Mouse (Mus musculus): ENCODE results near the gene Arhgef2.
A peak's percentile ranks its signal among the peaks of the same experiment; 100 is the strongest.

The Arhgef2 gene

DNA sequence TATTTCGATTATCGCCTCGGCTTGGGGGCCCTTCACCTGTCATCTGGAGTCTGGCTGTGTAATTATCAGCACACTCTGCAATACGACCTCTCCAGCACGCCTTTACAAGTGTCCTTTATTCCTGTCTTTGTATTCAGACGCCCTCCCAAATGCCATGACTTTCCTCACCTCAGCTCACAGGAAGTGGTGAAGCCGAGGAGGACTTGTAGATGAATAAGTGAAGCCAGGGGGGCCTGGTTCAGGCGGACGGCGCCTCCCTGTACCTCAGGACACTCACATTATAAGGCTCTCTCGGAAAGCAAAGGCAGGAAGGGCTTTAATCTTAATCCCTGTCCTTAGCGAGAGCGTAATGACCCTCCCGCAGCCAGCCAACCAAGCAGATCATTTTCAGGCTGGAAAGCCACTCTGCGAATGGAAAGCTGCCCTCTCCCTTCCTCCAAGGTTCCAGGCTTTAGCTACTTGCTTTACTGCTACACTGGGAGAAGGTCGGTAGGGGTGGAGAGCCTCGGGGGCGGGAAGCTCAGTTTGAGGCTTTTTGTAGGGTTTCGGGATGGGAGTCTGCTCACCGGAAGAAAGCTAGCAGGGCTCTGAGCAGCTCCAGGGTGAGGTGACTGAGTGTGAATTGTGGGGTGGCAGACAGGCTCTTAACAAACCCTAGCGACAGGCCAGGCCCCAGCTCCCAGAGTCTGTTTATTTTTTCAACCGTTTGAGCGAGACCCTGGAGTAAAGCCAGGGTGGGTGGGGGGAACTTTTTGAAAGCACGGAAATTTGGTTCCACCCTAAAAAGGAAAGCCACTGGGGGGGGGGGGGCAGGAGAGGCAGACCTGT is 16.6 kb downstream of the Arhgef2 start:
- DNase-seq, result peak; percentile 72 to 77

DNA sequence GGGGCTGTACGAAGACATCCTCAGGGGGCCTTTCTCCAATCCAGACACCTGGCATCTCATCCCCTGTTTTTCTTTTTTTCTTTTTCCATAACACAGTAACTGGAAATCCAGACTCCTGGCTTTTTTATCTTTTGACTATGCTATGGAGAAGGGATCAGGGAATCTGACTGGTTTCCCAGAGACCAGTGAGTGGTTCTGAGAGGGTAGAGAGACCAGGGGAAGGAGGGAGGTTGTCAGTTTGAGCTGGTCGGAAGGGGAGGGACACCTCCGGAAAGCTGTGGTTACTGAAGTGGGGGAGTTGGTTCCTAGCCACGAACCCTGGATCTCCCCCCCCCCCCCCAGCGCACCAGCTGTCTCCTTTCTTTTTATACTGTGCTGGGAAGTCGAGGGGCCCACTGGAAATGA is 17.2 kb downstream of the Arhgef2 start:
- DNase-seq, result peak in 1 of 2 experiments; percentile 71

DNA sequence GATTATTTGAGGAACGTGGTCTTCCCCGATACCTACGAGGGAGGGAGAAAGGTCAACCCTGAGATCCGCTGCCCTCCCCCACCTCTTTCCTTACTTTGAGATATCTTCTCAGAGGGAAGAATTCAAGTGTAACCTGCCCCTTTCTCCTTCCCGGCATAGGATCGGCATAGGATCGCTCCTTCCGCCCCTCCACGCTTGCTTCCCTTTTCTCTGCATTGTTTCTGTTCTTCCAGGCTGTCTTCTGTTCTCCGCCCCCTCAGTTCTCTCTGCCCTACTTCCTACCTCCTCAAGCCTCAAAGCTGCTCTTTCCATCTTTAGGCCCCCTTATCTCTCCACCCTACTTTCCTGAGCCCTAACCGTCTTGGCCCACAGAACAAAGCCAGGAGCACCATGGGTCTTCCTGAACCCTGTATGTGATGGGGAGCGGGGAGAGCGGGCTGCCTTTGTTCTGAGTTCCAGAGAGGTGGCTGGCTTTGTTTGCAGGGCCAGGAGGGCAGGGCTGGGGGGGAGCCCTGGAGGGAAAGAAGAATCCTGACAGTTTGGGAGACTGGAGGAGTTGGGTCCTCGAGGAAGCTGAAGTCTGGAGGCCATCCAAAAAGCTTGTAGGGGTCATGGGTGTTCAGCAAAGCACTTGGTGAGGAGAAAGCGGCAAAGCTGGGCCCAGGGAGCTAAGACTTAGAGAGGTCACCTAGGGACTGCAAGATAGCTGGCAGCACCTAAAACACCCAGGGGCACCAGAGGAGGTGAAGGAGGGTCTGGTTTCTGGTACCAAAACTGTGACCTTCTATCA is 17.8 kb downstream of the Arhgef2 start:
- DNase-seq, result peak; percentile 60 to 61

DNA sequence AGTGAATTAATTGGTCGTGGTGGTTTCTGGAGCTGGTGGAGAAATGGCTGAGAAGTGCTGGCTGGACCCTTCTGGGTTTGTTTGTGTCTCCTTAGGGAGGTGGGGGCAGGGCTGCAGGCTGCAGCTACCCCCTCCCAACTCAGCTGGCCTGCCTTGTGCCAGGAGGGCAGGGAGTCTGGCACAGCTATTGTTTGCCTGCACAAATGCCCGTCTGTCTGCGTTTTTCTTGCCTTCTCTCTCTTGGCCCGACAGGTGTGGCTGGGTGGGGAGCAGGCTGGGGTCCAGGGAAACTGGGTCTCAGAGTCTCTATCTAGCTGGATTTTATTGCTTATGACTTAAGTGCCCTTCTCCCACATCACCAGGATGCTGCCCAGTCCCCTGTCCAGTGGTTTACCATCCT is 18.6 kb downstream of the Arhgef2 start:
- DNase-seq, result peak; percentile 86 to 89

DNA sequence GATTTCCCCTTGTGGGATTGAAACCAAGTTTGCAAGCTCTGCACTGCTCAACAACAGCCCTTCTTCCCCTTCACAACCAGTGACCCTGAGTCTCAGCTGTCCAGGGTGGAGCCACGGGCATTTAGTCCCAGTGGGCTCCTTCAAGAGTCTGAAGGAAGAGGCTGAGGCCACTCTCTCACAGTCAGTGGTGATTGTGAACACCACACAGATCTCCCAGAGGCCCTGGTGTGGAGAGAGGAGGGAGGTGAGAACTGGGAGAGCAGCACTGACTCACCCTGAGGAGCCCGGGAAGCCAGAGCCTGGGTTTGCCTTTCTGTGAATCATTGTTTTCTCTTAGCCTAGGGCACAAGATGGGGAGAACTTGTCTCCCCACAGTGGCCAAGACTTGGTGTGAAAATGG is 19.2 kb downstream of the Arhgef2 start:
- DNase-seq, result no peak

DNA sequence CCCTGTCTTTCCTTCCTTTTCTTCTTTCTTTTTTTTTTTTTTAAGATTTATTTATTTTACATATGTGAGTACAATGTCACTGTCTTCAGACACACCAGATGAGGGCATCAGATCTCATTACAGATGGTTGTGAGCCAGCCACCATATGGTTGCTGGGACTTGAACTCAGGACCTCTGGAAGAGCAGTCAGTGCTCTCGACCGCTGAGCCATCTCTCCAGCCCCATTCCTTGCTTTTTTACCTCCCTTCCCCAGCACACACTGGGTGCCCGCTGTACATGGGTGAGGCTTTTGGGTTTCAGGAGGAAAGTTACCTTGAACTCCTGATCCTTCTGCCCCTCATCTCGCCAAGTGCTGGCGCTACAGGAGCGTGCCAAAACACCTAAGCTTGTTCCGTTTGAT is 19.8 kb downstream of the Arhgef2 start:
- DNase-seq, result no peak

DNA sequence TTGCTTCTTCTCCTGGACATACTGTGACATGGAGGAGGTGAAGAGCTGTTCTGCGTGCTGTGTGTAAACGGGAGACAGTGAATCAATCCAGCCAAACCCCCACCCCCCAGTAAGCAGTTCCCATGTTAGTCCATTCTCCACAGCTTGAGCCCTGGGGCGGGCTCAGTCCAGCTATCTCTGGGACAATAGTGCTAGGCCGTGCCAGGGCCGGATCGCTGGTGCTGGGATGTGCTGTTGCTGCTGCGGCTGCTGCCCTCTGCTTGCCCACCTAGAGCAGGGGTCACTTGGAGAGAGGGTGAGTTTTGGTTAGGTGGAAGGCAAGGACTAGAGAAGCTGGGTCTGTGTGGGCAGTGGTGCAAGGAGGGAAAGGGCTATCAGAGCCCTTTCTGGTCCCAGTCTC is 20.6 kb downstream of the Arhgef2 start:
- peak in 1 of 2 experiments; percentile 41 for DNase-seq

DNA sequence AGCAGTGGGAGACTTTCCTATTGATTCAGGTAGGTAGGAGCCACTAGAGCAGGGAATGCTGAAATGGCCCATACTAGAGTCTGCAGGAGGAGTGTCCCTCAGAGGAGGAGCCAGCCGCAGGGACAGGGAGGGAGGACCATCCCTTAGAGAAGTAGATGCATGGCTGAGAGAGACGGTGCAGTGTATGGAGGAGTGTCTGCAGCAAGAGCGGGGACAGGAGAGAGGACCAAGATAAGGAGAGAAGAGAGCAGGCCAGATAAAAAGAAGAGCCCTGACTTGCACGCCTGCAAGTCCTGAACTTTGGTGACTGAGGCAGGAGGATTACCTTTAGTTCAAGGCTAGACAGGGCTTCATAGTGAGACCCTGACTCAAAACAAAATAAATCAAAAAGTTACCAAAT is 21.3 kb downstream of the Arhgef2 start:
- no peak for DNase-seq

DNA sequence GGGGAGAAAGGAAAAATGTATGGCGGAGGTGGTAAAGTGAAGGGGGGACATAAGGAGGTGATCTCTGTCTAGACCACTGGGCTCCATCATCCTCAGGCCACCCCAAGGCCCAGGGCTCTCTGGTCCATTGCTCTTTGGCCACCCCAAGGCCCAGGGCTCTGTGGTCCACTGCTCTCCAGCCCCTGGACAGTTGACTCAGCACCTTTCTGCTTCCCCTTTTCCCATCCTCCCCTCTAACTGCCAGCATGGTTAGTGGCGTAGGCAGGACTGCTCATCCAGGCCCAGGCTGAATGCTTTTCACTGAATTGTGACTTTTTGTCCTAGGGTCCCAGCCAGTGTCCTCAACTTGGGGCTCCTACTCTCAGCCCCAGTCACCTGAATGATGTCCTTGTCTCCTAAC is 21.8 kb downstream of the Arhgef2 start:
- no peak for DNase-seq

DNA sequence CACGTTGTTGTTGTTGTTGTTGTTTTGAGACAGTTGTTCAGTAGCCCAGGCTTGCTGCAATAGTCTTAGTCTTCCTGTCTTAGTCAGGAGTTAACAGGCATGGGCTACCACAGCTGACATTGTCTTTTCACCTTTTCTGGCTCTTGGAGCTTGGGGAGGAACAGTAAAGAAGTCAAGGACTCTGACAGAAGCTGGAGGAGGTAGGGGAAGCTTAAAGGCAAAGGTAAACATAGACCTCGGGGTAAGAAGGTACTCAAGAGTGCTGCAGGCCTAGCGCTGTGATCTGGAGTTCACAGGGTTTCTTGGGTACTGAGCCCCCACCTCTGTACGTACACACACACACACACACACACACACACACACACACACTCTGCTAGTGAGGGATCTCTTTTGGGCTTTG is 23.0 kb downstream of the Arhgef2 start:
- no peak for DNase-seq

DNA sequence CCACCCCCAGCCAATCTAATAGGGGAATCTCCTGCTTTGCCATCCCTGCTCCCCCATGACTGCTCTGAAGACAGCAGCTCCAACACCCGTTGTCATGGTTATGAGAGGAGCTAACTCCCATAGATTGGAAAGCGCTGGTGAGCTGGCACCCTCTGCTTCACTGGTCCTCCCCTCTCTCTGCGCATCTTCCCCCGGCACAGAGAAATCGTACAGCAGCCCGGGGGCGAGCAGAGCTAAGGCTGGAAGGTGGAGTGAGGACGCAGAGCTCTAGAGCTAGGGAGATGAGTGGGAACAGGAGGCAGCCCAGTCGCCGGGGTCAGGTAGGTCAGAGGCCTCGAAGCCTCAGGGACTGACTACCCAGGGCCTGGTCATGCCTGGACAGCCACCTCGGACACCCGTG is 23.5 kb downstream of the Arhgef2 start:
- peak in 1 of 2 experiments; percentile 16 for DNase-seq

DNA sequence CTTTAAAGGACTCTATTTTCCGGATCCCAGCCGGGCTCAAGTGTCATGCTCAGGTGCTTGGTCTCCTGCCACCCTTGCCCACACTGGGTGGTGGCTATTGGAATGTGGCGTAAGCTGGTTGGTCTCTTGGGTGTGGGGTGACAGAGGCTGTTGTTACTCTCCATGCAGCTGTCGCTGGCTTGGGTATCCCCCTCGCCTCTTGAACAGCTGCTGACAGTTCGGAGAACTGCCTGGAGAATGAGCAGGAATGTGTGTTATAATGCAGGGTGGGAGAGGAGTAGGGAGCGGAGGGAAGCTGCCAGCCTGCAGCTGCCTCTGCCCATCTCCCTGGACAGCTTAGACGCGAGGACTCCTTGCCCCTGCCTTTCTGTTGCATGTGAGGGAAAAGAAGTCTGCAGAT is 24.3 kb downstream of the Arhgef2 start:
- DNase-seq, result no peak

DNA sequence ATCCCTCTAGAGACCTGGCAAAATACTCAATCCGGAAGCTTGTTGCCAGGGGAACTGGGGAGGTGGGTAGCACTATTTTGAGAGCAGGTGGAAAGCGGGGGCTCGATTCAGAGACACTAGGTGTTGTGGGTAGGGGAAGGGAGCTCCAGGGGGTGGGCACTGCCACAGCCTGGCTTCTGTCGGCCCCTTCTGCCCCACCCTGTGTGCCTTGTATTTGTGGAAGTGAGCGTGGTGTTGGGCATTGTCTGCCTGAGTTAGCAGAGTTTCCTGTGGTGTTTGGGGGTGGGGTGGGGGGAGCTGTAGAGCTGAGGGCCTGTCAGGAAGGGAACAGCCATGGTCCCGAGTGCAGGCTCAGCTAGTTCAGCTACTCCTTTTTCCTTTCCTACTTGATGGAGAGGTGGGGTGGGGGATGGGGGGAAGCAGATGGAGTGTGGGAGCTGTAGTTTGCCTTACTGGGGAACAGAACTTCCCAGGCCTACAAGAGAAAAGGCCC is 25.1 kb downstream of the Arhgef2 start:
- no peak for DNase-seq

DNA sequence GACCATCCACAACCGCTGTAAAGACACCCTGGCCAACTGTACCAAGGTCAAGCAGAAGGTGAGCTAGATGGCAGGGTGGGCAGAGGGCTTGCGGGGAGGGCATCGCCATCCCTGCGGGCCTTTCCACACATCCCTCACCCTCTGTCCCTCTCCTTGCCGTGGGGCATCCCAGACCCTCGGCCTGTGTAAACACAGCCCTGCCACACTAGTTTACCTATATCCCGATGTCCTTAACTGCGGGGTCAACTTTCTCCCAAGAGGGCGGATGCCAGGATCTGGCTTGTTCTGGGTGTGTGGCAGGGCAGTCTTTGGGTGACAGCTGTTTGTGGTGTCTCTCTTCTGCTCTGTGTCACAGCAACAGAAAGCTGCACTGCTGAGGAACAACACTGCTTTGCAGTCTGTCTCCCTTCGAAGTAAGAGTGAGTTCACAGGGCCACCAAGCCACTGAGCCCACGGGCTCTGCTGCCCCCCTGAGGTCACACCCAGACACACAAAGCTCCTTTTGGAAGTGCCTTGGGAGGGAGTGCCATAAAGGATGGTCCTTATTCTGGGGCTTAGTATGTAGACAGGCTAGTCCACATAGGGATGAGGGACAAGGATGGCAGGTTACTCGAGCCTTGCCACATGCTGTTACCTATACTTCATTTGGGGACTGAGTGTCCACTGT is 26.3 kb downstream of the Arhgef2 start:
- DNase-seq, result peak; percentile 51 to 53

DNA sequence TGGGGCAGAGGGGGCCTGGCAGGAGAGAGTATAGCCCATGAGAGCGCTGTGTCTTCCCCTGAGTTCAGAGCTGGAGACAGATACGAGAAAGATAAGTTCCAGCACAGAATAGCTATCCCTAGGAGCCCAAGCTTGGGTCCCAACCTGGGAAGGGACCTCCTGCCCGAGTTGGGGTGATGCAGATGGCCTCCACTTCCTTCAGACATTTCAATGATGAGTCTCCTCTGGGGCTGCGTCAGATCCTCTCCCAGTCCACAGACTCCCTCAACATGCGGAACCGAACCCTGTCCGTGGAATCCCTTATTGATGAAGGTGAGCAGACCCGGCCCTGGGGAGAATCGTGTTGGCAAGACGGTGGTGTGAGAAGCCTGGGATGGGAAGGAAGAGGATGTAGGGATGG is 27.3 kb downstream of the Arhgef2 start:
- DNase-seq, result no peak

DNA sequence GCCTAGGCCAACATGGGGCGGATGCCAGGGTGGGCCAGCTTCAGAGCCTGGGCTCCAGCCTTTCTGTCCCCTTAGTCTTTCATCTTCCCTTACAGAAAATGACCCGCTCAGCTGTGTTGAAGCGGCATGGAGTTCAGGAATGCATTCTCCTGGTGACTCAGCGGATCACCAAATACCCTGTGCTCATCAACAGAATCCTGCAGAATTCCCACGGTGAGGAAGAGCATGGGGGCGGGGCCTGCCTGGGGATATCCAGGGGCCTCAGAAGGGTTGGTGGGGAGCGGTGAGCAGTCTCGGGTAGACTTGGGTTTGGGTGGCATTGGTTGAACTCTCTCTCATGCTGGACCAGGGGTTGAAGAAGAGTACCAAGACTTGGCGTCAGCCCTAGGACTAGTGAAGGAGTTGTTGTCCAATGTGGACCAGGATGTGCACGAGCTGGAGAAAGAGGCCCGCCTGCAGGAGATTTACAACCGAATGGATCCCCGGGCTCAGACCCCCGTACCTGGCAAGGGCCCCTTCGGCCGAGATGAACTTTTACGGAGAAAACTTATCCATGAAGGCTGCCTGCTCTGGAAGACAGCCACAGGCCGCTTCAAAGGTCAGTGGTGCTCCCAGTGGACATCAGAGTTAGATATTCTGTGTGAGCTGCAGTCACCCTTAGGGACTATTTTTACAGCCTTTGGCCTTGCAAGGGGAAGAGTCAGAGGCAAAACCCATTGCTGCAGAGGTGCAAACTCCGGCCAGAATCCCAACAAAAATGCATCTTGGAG is 29.9 kb downstream of the Arhgef2 start:
- no peak for DNase-seq

DNA sequence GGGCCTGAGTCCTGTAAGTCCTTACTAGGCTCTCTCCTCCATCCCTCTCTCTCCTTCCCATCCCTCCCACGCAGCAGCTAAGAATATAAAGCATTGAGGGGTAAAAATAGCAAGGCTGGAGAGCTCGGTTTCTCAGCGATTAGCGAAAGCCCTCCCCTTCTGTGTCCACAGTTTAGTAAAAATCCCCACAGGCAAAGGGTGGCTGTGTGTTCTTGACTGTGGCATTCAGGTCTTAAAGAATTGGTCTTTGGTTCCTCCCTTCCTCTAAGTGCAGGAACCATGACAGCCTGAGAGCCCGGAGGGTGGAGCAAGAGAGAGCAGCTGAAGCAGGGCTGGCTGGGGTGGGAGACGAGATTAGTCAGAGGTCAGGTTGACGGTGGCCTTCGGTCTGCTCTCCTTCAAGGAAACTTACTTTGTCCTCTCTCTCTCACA is 30.8 kb downstream of the Arhgef2 start:
- DNase-seq, result no peak

DNA sequence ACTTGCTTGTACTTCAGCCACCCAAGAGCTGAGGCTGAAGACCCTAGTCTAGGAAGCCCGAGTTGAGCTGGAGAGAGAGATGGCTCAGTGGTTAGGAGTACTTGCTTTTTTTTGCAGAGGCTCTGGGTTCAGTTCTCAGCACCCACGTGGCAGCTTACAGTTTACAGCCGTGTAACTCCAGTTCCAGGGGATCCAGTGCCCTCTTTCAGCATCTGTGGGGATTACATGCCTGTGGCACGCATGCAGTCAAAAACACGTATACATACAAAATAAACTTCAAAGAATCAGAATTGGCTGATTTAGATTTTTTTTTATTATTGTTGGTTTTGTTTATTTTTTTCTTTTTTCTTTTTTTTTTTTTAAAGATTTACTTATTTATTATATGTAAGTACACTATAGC is 31.4 kb downstream of the Arhgef2 start:
- DNase-seq, result no peak

DNA sequence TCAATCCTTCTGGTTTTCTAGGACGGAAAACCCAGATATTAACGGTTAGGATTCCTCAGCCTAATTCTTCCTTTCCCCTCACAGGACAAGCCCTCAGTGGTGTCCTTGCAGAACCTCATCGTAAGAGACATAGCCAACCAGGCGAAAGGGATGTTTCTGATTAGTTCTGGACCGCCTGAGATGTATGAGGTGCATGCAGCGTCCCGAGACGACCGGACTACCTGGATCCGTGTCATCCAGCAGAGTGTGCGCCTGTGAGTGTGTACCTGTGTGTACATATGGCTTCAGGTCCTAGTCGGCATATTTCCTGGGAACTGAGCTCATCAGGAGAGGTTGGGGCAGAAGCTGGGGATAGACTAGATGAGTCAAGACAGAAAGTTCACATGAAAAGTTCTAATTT is 33.5 kb downstream of the Arhgef2 start:
- DNase-seq, result no peak

DNA sequence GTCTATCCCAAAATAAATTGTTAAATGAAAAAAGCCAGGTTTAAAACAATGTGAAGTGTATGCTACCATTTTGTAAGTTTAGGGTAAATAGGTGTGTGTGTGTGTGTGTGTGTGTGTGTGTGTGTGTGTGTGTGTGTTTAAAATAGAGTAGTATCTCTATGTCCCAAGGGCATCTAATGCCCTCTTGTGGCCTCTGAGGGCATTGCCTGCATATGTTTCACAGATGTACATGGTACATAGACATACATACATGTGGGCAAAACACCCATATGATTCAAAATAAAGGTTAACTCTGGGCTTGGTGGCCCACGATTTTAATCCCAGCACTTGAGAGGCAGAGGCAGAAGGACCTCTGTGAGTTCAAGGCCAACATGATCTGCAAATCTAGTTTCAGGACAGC is 34.9 kb downstream of the Arhgef2 start:
- peak; percentile 78 to 87 for DNase-seq

DNA sequence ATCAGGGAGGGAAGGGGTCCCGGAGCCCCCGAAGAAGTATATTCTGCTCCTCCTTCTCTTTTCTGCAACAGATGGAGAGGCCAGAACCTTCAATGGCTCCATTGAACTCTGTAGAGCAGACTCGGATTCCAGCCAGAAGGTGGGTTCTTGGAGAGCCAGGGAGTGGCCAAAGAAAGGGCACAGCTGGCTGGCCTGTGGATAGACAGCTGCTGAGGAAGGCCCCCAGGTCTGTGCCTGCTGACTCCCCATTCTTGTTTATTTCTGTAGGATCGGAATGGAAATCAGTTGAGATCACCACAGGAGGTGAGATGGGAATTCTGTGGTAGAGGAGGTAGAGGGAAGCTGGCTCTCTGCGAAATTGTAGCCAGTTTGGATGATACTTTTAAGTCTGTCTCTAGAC is 37.3 kb downstream of the Arhgef2 start:
- DNase-seq, result no peak

DNA sequence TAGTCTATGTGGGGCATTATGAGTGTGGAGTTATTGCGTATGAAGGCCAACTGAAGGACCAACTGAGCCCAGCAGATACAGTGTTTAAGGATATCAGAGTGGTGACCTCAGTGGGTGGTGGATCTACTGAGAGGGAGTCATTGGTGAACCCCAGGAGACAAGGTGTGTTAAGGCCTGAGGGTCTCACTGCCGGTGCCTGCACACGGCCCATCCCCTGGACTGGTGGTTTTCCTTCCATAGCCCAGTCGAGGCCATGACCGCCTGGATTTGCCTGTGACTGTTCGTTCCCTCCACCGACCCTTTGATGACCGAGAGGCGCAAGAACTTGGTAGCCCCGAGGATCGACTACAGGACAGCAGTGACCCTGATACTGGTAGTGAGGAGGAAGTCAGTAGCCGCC is 40.2 kb downstream of the Arhgef2 start:
- no peak for DNase-seq
